8 mouse cellular contexts compared by ENCODE assay signal in the genomic region with DNA sequence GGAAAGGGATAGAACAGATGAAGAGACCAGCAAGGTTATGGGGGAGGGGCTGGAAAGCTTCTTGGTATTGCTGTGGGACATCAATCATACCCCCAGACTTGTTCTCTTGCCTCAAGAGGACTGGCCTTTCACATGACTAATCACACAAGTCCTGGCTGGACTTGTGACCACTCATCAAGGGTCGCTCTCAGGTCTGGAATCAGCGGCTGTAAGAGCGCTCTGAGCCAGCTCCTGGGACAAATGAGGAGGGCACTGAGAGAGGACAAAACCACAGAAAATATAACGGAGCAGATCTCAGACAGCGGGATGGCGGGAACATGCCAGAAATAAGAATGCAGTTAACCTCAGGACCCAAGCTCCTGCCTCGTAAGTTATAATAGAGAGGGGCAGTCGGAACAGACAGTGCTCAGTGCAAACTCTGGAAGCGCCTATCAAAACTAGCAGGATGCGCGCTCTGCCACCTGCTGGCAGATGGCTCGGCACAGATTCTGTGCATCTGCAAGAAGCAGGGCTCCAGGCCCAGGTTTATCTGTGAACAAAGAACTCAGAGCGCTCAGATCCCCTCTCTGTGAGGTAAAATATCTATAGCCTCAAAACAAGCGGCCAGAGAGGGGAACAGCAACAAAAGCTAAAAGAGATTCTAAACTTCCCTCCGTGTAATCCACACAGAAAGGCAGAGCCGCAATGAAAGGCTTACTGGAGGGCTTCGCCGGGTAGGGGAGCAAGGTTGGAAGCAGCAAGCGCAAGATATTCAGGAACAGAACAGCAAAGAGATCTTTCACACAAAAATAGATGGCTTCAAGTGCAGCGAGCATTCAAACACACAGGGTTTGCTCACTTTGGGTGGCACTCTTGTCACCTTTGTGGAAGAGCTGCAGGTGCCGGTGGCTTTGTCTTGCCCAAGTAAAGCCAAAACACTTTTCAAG.
DNase-seq lines count a peak whose midpoint lies in the region; ATAC-seq and TF ChIP-seq lines count a peak whose summit lies in the region.

No protein-coding gene starts in this region.

- no peak for DNase-seq in spleen, adult 2 months (ENCODE audit: low read depth in 1 of 2, low spot score in 2 of 2)
- DNase-seq in spleen, postnatal 36 days (ENCODE audit: low spot score in 2 of 2): no peak
- peak; percentile 80 for DNase-seq in embryo, embryonic 11 days
- peak; percentile 55 to 64 for DNase-seq in kidney, postnatal 25 days
- peak; percentile 18 to 27 for DNase-seq in lung, adult 18-20 months
- DNase-seq in retina, adult 2 months (ENCODE audit: low read depth, low spot score): peak; percentile 43

- no peaks in the 10 kb centered on the region for H3K4me1 ChIP-seq in spleen, adult 2 months (ENCODE audit: control insufficient read depth, insufficient read depth, insufficient read length)
- H3K4me1 ChIP-seq in heart, embryonic 12.5 days (replicated peaks): no peaks in the 10 kb centered on the region

- 59% methylated on average over 21 of the region's 21 CpGs for WGBS in spleen, adult 2 months
- WGBS in heart, embryonic 12.5 days: 44% methylated on average over 21 of the region's 21 CpGs

- peak; percentile 5; the same call in 1 of the 2 replicates for TF ChIP-seq CTCF in spleen, adult 2 months (IDR thresholded peaks at IDR 0.05; ENCODE audit: extremely low read depth, insufficient read depth, insufficient read length, insufficient replicate concordance)

- no peaks in the 10 kb centered on the region for H3K27me3 ChIP-seq in spleen, adult 2 months (ENCODE audit: control insufficient read depth, insufficient read depth, low read length)
- no peaks in the 10 kb centered on the region; the same call in 1 of the 2 replicates for H3K27me3 ChIP-seq in heart, embryonic 12.5 days (replicated peaks)

- no peaks in the 10 kb centered on the region for H3K36me3 ChIP-seq in spleen, adult 2 months (ENCODE audit: control insufficient read depth, insufficient read depth, low read length)
- no peaks in the 10 kb centered on the region for H3K36me3 ChIP-seq in heart, embryonic 12.5 days

- no peak for TF ChIP-seq POLR2A in spleen, adult 2 months (IDR thresholded peaks at IDR 0.05; ENCODE audit: low read depth, low read length)

- ATAC-seq in heart, embryonic 12.5 days (ENCODE audit: insufficient number of reproducible peaks, low FRiP score): no peak
- no peak for ATAC-seq in erythroblast, adult 5-6 weeks (replicated peaks; ENCODE audit: low FRiP score, poor library complexity, severe bottlenecking)

- no peak overlapping the region for H3K4me3 ChIP-seq in spleen, adult 2 months (ENCODE audit: extremely low read depth, insufficient read depth, insufficient read length)
- H3K4me3 ChIP-seq in heart, embryonic 12.5 days: no peak overlapping the region

- H3K4me2 ChIP-seq in heart, embryonic 12.5 days: peak overlapping the region; percentile 41

- no peak overlapping the region for H3K9ac ChIP-seq in heart, embryonic 12.5 days

- no peak overlapping the region for H3K27ac ChIP-seq in spleen, adult 2 months (ENCODE audit: insufficient read depth, low read length)
- H3K27ac ChIP-seq in heart, embryonic 12.5 days (ENCODE audit: poor library complexity, severe bottlenecking): no peak overlapping the region

- H3K9me3 ChIP-seq in heart, embryonic 12.5 days (replicated peaks): no peaks in the 10 kb centered on the region

Comparison
In these comparisons a context has a peak if more than half of its experiments do, and no peak if none do; other contexts are left out.
1. DNase-seq: peak in embryo, embryonic 11 days (single experiment), kidney, postnatal 25 days (2 of 2), lung, adult 18-20 months (2 of 2) and retina, adult 2 months (single experiment); none in spleen, adult 2 months (0 of 2) and spleen, postnatal 36 days (0 of 2).